Mouse (Mus musculus) C2C12 (cell line): ENCODE measurements around the gene Egln3.

ENCODE experiments used
- CEBPB ChIP-seq: IDR thresholded peaks from one replicate; pipeline ENCODE4 v1.6.1; 2011; ENCODE audit warnings: low read depth, mild to moderate bottlenecking, control low read depth, moderate library complexity
- CTCF ChIP-seq: IDR thresholded peaks from one replicate; pipeline ENCODE4 v1.5.1; 2011; ENCODE audit not compliant: control insufficient read depth, insufficient read depth, insufficient read length
- MYOG ChIP-seq: IDR thresholded peaks from one replicate; pipeline ENCODE4 v1.6.1; 2011; ENCODE audit not compliant: control insufficient read depth, insufficient read length; ENCODE audit errors: extremely low read depth
- USF1 ChIP-seq: IDR thresholded peaks from one replicate; pipeline ENCODE4 v1.6.1; 2011; ENCODE audit warnings: low read depth, mild to moderate bottlenecking, control low read depth, moderate library complexity

DNA sequence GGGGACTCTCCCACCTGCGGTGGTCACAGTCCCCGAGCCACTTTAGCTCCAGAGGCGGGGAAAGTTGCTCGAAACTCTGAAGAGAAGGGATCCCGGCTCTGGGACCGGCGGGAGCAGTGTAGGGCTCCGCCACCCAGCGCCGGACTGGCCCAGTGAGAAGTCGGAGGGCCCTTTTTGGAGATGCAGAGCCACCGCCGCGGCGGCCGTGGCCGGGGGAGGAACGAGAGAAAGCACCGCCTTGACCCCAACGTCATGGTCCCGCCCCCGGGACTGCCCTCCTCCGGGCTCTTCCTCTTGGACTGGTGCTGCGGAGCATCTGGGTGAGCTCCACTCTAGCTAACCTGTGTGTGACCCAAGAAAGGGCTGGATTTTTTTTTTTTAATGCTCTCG, at the start of gene Egln3:
- TF ChIP-seq CTCF, result no peak
- no peak for TF ChIP-seq USF1
- TF ChIP-seq MYOG, result no peak
- TF ChIP-seq CEBPB, result no peak
